Mouse (Mus musculus) frontal cortex, postnatal 10 days (tissue): Measurements from ENCODE around the gene Aes.

Experiments used
- DNase-seq, 2 experiments: peaks; one replicate each; pipeline ENCODE4 v3.0.0; 2022; ENCODE audit warnings: low spot score in 2 of 2, mixed read lengths in 1 of 2

Aes gene

GRCm38 (mm10) chr10:81597137-81597950, 38.1 kb downstream of the Aes start:
- DNase-seq, result no peak

GRCm38 (mm10) chr10:81598342-81598741, 39.1 kb downstream of the Aes start:
- DNase-seq, result no peak

- DNase-seq, result no peak
Observed at GRCm38 (mm10) chr10:81598871-81599270, 39.6 kb downstream of the Aes start.

GRCm38 (mm10) chr10:81599630-81600029, 40.3 kb downstream of the Aes start:
- no peak for DNase-seq

GRCm38 (mm10) chr10:81600096-81600495, 40.8 kb downstream of the Aes start:
- no peak for DNase-seq

GRCm38 (mm10) chr10:81600738-81601203, 41.5 kb downstream of the Aes start, which contains the start of gene Tle6:
Tle6 (minus strand) TSS chr10:81601073.
- peak; percentile 90 to 93 for DNase-seq

GRCm38 (mm10) chr10:81601396-81601905, 42.2 kb downstream of the Aes start:
- DNase-seq, result no peak

GRCm38 (mm10) chr10:81602741-81603151, 43.5 kb downstream of the Aes start:
- DNase-seq, result no peak

GRCm38 (mm10) chr10:81604019-81604967, 45.0 kb downstream of the Aes start:
- no peak for DNase-seq

GRCm38 (mm10) chr10:81604968-81605665, 45.8 kb downstream of the Aes start:
- peak in 1 of 2 experiments; percentile 85 for DNase-seq

GRCm38 (mm10) chr10:81605666-81605973, 46.3 kb downstream of the Aes start:
- no peak for DNase-seq

GRCm38 (mm10) chr10:81605974-81606751, 46.9 kb downstream of the Aes start, which contains the start of gene BC025920:
BC025920 (plus strand) TSS chr10:81606270.
- DNase-seq, result peak; percentile 92 to 93

GRCm38 (mm10) chr10:81608308-81608707, 49.0 kb downstream of the Aes start:
- DNase-seq, result no peak

GRCm38 (mm10) chr10:81612779-81613178, 53.5 kb downstream of the Aes start:
- no peak for DNase-seq

GRCm38 (mm10) chr10:81615486-81615885, 56.2 kb downstream of the Aes start:
- no peak for DNase-seq
